Mouse (Mus musculus) liver, postnatal 0 days (tissue): ENCODE measurements around the gene Tspan14. TPM values are rescaled to one million over a fixed set of nuclear protein-coding genes. Genes with fewer than 3 reads are reported as not detected.

ENCODE experiments used
- ATAC-seq: fragments of 200-750 bp; cut with Nextera tagmentation; 2 replicates; pipeline ENCODE4 v1.8.0; 2017; ENCODE audit warnings: mild to moderate bottlenecking, moderate library complexity
- DNase-seq: peaks from one replicate; pipeline ENCODE4 v3.0.0-alpha.2; 2016
- H3K27ac ChIP-seq: fragments of 300-500 bp; sonication (generic); 2 replicates; pipeline ENCODE4 v1.5.1; 2014; ENCODE audit warnings: antibody characterized with exemption, moderate library complexity, mild to moderate bottlenecking, low read depth
- H3K27me3 ChIP-seq: fragments of 300-500 bp; sonication (generic); 2 replicates; pipeline ENCODE4 v1.6.1; 2014; ENCODE audit warnings: low read length, control low read depth, mixed read lengths; ENCODE audit not compliant: insufficient read depth
- H3K36me3 ChIP-seq: fragments of 300-500 bp; sonication (generic); replicated peaks from 2 replicates; pipeline ENCODE4 v1.6.1; 2014; ENCODE audit warnings: mild to moderate bottlenecking, control low read depth, low read length, moderate library complexity, mixed read lengths; ENCODE audit not compliant: insufficient read depth
- H3K4me1 ChIP-seq: fragments of 300-500 bp; sonication (generic); 2 replicates; pipeline ENCODE4 v1.6.1; 2014; ENCODE audit warnings: antibody characterized with exemption, mild to moderate bottlenecking, control low read depth; ENCODE audit not compliant: insufficient read depth
- H3K4me2 ChIP-seq: fragments of 300-500 bp; sonication (generic); 2 replicates; pipeline ENCODE4 v1.6.1; 2014; ENCODE audit warnings: low read depth, mild to moderate bottlenecking, low read length, moderate library complexity, mixed read lengths
- H3K4me3 ChIP-seq: fragments of 300-500 bp; sonication (generic); 2 replicates; pipeline ENCODE4 v1.5.1; 2014; ENCODE audit warnings: low read depth, low read length
- H3K9ac ChIP-seq: fragments of 300-500 bp; sonication (generic); replicated peaks from 2 replicates; pipeline ENCODE4 v1.6.1; 2014; ENCODE audit warnings: mild to moderate bottlenecking, moderate library complexity
- H3K9me3 ChIP-seq: fragments of 300-500 bp; sonication (generic); 2 replicates; pipeline ENCODE4 v1.6.1; 2016; ENCODE audit warnings: mild to moderate bottlenecking, control low read depth, low read length, mixed read lengths
- CTCF ChIP-seq: sonication (generic); IDR thresholded peaks from 2 replicates; pipeline ENCODE4 v1.5.1; 2016; ENCODE audit warnings: antibody characterized with exemption, low read depth
- EP300 ChIP-seq: IDR thresholded peaks from 2 replicates; pipeline ENCODE4 v1.6.1; 2016; ENCODE audit warnings: antibody characterized with exemption, low read depth, mild to moderate bottlenecking
- WGBS: fragments of 180-500 bp; shearing (Covaris S2); extraction: QIAGEN DNeasy Blood & Tissue Kit; methylation state at CpG from one replicate; pipeline ENCODE4 v1.1.7; 2014; ENCODE audit not compliant: insufficient replicate concordance; 5-methylcytosine and 5-hydroxymethylcytosine counted together
- polyA plus RNA-seq: library from polyadenylated mRNA; unstranded; fragments of >200 nt; fragmentation: Nextera tagmentation; extraction: Ambion mirVana; gene quantifications from 2 replicates; pipeline ENCODE4 v1.2.1, GENCODE M21; 2015

Gene Tspan14
- polyA plus RNA-seq, 1 experiment from 2014 or later = 24.9 TPM

DNA sequence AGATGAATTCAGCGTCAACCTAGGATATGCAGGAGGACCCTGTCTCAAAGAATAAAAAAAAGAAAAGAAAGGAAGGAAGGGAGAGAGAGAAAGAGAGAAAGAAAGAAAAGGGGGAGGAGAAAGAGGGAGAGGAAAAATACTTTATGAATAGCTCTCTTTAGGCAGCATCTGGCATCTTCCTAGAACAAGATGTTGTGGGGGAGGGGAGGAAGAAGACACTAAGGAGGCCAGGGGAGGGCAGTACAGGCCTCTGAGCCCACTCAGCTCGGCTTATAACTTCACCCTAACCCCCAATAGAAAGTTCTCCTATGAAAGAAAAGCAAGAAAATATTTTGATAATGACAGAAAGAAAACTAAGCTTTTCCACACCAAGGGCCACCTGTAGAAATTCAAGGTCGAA lies 9.0 kb downstream of the Tspan14 start:
- H3K9ac ChIP-seq = 0 out of 2 replicates have a peak overlapping the region, but pooled peaks have one; percentile 48
- ATAC-seq (no peak), DNase-seq (peak; percentile 10)
- TF ChIP-seq CTCF (peak; percentile 26), EP300 (no peak)
- H3K4me3 ChIP-seq = no peak overlapping the region
- H3K27ac ChIP-seq = peak overlapping the region; percentile 93
- no peaks in the 10 kb centered on the region for H3K9me3 ChIP-seq
- peak overlapping the region; percentile 56 for H3K4me2 ChIP-seq
- H3K36me3 ChIP-seq = no peaks in the 10 kb centered on the region; the same call in 1 of the 2 replicates
- H3K4me1 ChIP-seq = peaks cover 80% of the 10 kb centered on the region
- no peaks in the 10 kb centered on the region for H3K27me3 ChIP-seq
- 61% methylated on average over 3 of the region's 3 CpGs for WGBS

DNA sequence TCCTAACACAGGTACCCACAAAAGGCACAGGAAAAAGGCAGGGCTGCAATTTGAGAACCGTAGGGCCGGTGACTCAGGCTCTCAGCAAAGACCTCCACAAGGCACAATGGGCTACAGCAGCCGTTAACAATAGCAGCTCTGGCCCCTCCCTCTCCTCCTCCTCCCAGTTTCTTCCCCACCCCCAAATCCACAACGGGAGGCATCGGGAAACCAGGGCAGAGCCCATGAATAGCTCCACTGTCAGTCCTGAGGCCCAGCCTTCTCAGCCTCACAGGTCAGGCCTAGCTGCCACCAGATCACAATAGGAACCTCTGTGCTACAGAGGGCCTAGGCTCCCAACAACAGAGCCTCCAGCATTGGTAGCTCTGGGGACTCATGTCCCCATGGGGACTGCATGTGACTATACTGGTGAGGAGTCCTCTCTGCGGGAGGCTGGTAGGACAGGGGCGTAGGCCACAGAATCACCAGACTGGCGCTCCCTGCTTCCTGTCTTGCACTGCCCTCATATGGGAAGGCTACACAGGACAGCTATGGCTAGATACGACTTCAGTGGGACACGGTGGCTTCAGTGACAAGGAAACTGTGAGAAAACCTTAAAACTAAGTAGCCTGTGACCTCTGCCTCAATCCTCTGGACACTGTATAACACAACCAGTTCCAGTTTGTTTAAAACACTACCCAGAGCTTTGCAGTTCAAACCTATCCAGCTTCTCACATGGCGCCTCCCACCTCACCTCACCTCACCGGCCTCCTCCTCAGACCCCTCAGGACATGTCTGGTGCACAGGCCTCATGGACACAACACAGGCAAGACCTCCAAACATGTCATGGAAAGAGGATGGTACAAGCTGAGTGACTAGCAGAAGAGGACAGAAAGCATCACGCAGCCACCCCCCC lies 10.1 kb downstream of the Tspan14 start:
- peaks cover 76% of the 10 kb centered on the region for H3K4me1 ChIP-seq
- DNase-seq = peak; percentile 57

DNA sequence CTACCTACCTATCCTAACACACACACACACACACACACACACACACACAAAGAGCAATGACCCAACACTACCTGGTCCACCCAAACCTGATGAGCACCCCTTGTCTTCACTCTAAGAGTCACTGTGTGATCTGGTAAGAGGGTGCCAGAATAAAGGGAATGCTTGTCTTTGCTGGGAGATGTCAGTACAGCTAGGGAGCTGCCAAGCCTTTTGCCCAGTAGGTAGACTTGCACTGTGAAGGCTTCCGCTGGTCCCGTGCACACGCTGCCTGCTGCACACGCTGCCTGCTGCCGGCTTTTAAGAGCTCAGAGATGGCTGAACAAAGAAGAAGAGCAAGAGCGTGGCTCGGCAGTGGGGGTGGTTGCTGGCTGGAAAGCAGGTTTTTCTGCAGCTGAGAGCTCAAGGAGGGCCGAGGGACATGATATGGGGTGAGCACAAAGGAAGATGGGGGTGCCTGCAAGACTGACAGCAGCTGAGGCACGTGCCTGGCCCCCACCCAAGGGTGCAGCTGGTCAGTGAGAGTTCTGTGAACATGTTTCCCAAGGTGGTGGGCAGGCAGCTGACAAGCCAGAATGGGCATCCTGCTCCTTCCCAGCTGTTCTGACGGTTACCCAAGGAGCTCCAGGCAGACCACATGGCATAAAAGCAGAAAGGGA lies 10.9 kb downstream of the Tspan14 start:
- peak overlapping the region; percentile 41 for H3K4me2 ChIP-seq
- WGBS = 37% methylated on average over 10 of the region's 10 CpGs
- no peaks in the 10 kb centered on the region for H3K9me3 ChIP-seq
- H3K27me3 ChIP-seq = no peaks in the 10 kb centered on the region
- ATAC-seq = 0 out of 2 replicates have a peak, but pooled peaks have one; percentile 4
- no peaks in the 10 kb centered on the region; the same call in 1 of the 2 replicates for H3K36me3 ChIP-seq
- no peak for DNase-seq
- H3K27ac ChIP-seq = peak overlapping the region; percentile 86
- no peak overlapping the region for H3K4me3 ChIP-seq
- H3K9ac ChIP-seq = peak overlapping the region; percentile 39; the same call in 1 of the 2 replicates
- H3K4me1 ChIP-seq = peaks cover 84% of the 10 kb centered on the region
- TF ChIP-seq EP300 (no peak), CTCF (no peak)

More for the DNA sequence above, 10.1 kb downstream of the Tspan14 start:
- TF ChIP-seq EP300 = no peak
- TF ChIP-seq CTCF = peak; percentile 52
- peak overlapping the region; percentile 86 for H3K27ac ChIP-seq
- no peaks in the 10 kb centered on the region for H3K9me3 ChIP-seq
- H3K9ac ChIP-seq = peak overlapping the region; percentile 39
- H3K4me2 ChIP-seq = peak overlapping the region; percentile 41
- no peak overlapping the region for H3K4me3 ChIP-seq
- 35% methylated on average over 13 of the region's 13 CpGs for WGBS
- peak; percentile 62 for ATAC-seq
- no peaks in the 10 kb centered on the region for H3K27me3 ChIP-seq
- no peaks in the 10 kb centered on the region; the same call in 1 of the 2 replicates for H3K36me3 ChIP-seq

DNA sequence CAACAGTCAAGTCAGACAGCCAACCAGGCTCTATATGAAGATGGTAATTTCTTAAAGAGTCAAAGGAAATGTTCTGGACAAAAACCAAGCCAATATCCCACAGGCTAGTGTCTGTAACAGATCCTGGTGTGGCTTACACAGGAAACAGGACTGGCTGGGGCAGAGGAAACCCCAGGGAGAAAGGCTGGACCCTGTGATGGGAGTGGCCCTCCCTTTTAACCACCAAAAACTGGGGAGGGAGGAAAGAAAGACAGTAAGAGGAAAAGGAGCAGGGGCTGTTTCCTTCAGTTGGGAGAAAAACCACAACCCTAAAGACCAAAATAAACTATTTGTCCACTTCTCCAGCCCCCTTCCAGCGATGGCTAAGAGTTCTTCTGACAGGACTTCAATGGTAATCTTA lies 11.5 kb downstream of the Tspan14 start:
- TF ChIP-seq EP300 = no peak
- no peak for TF ChIP-seq CTCF
- Histone ChIP-seq H3K36me3 (no peaks in the 10 kb centered on the region; the same call in 1 of the 2 replicates), H3K9me3 (no peaks in the 10 kb centered on the region), H3K27me3 (no peaks in the 10 kb centered on the region), H3K4me1 (peaks cover 85% of the 10 kb centered on the region), H3K4me2 (no peak overlapping the region), H3K4me3 (no peak overlapping the region), H3K9ac (no peak overlapping the region), H3K27ac (peak overlapping the region; percentile 86; the same call in 1 of the 2 replicates)
- DNase-seq (no peak), ATAC-seq (no peak)
- 14% methylated on average over 1 of the region's 1 CpGs for WGBS

DNA sequence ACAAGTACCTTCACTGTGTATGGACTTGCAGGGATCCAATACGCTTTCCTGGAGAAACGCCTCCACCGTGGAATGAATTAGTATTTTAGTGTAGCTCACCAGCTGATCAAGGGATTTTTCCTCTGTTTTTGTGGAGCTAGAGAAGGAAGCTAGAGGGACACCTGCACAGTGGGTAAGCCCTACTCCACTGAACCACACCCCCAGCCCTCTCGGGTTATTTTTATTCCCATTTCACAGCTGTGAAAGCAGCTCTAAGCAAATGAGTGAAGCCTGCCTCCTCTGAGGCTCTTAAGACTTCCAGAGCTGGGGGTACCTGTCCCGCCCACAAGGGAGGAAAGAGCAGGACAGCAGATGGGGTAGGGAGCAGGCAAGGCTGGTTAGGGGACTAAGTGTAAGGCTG lies 13.2 kb downstream of the Tspan14 start:
- no peaks in the 10 kb centered on the region for H3K27me3 ChIP-seq
- TF ChIP-seq CTCF = no peak
- no peak overlapping the region for H3K27ac ChIP-seq
- H3K4me1 ChIP-seq = peaks cover 85% of the 10 kb centered on the region
- DNase-seq (no peak), ATAC-seq (no peak)
- WGBS = 76% methylated on average over 5 of the region's 5 CpGs
- no peak overlapping the region for H3K4me2 ChIP-seq
- no peak overlapping the region for H3K9ac ChIP-seq
- no peak overlapping the region for H3K4me3 ChIP-seq
- H3K9me3 ChIP-seq = no peaks in the 10 kb centered on the region
- H3K36me3 ChIP-seq = no peaks in the 10 kb centered on the region; the same call in none of the 2 replicates

DNA sequence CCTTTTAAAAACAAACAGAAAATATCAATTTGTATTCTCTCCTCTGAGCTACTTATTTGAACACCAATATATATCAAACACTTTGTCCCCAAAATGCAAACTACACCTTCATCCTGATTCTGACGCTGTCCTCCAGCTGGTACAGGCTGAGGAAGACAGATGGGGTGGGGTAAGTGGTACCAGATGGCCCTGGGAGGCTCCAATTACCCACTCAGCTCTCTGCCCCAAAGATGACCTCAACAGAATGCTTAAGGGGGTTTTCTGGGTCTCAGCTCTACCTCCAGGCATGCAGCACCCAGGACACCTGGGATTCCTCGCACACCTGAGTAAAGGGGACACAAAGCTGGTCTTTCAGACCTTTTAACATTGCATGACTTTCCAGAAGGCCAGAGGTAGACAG lies 13.9 kb downstream of the Tspan14 start:
- no peak overlapping the region; the same call in 1 of the 2 replicates for H3K27ac ChIP-seq
- ATAC-seq = no peak
- no peaks in the 10 kb centered on the region for H3K9me3 ChIP-seq
- H3K36me3 ChIP-seq = no peaks in the 10 kb centered on the region; the same call in none of the 2 replicates
- H3K9ac ChIP-seq = no peak overlapping the region
- WGBS = 79% methylated on average over 2 of the region's 2 CpGs
- H3K4me2 ChIP-seq = no peak overlapping the region
- no peaks in the 10 kb centered on the region for H3K27me3 ChIP-seq
- H3K4me1 ChIP-seq = peaks cover 85% of the 10 kb centered on the region
- TF ChIP-seq EP300 (no peak), CTCF (no peak)
- DNase-seq = no peak
- H3K4me3 ChIP-seq = no peak overlapping the region
